Mouse (Mus musculus): ENCODE results near the gene Utf1.

Gene Utf1

DNA sequence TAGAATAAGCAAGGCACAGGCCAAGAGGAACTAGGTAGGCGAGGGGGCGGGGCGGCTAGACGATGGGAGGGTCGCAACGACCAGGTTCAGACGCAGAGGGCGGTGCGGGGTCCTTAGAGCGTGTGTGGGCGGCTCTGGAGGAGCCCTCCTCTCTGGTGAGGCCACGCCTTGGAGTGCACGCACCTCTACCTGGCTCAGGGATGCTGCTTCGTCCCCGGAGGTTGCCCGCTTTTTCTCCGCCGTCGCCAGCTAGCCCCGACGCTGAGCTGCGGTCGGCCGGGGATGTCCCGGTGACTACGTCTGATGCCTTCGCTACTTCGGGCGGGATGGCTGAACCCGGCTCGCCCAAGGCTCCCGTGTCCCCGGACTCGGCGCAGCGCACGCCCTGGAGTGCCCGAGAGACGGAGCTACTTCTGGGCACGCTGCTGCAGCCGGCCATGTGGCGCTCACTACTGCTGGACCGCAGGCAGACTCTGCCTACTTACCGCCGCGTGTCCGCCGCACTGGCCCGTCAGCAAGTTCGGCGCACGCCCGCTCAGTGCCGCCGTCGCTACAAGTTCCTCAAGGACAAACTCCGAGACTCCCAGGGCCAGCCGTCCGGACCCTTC is at the start of gene Utf1:
TSS of gene Utf1 (plus strand) at position 116 of the 608 bp plus-strand sequence.
- in situ Hi-C loops (cut with MboI, MseI) = no loop called here

DNA sequence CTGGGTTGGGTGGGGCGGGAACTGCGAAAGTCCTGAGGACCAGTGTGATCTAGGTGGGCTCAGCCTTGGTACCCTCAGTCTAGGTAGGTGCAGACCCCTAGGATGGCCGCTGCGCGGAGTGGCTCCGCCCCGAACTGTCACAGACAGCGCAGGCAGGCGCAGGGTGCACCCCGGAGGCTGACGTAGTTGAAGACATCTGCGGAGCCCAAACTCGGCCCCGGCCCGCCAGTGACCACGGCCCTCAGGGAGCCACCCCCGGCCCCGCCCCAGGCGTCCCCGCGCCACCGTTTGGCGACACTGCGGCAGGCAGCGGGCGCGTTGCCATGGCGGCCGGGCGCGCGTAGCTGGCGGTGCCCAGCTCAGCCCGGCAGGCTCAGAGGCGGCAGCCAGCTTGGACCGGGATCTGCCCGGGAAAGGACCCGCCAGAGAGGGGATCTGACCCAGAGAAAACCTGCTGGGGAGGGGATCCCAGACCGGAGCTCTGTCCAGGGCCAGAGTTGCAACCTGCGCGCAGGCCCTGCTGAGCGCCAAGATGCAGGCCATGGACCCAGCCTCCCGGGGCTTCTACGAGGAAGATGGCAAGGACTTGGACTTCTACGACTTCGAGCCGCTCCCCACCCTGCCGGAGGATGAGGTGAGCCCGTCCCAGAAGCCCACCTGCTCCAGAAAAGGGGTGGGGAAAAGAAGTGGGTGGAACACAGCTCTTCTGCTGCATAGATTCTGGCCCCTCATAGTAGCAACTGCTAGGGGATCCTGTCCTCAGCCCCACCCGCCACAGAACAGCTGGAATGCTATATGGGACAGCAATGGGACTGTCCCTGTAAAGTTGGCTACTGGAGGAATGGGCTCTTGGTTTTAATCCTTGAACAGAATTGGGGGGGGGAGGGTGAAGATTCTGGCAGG is 48.7 kb upstream of the Utf1 start, which contains the start of gene Kndc1:
TSS of gene Kndc1 (plus strand) at position 42 of the 903 bp plus-strand sequence.
- in situ Hi-C loops (cut with MboI, MseI) = no loop called here

DNA sequence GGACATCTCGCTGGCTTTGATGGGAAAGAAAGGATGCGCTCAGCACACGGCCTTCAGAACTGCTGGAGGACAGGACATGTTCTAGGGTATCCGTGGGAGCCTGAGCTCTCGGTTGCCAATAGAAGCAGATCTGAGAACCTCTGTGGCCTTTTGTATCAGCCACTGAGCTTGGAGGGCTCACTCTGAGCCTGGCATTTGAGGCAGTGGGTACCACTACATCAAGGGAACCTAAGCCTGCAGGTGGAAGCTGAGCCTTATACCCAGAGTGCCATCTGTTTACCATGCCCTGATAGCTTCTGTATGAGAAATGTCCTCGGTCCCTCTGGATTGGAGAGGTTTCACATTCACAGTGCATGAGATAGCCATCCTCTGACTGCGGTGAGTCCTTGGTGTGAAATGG is 47.3 kb upstream of the Utf1 start:
- in situ Hi-C loops (cut with MboI, MseI) = no loop called here

DNA sequence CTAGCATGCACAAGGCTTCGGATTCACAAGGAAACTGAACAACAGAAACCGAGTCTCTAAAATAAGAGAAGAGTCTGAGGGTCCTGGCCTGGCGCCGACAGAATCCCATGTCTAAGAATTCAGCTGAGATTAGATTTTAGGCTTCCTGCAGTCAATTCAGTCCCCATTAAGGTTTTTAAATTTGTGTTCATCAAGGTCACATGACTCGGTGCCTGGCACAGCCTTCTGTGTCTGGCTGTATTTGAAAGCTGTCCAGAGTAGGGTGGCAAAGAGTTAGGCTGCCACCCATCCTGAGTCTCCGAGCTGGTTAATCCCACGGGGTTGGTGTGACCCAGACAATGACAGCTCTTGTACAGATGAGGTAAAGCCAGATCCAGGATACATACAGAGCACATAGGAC is 46.8 kb upstream of the Utf1 start:
- in situ Hi-C loops (cut with MboI, MseI) = no loop called here

DNA sequence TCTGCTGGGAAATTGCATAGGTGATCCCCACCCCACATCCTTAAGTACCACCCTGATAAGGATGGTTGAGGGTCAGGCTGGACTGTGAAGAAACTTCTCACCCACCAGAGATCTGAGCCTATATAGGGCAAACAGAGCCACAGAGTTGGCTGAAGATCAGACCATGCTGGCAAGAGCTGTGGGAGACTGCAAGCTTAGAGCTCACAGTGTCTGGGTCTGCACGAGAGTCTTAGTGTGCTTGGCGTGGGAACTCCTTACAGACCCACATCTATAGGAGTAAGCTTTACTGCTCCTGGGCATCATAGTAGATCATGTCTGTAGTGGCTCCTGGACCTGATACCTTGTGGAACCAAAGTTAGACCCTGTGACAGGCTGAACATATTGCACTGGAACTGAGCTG is 45.0 kb upstream of the Utf1 start:
- in situ Hi-C loops (cut with MboI, MseI) = no loop called here

DNA sequence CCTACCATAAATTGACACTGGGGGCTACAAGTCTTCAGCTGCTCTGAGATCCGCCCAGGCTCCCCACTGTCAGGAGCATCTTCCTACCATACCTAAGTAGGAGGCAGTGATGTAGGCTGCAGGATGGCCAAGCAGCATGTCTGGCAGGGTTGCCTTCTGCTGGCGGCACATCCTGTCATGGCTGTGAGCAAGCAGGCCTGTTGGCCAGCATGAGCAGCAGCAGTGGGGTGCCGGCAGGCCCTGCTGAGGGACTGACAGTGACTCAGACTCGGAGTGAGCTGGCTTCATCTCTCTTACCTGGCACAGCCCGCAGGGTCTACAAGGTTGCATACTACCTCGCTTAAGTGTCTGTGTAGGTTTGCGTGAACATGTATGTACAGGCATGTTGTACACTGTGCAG is 44.1 kb upstream of the Utf1 start:
- in situ Hi-C loops (cut with MboI, MseI) = no loop called here

DNA sequence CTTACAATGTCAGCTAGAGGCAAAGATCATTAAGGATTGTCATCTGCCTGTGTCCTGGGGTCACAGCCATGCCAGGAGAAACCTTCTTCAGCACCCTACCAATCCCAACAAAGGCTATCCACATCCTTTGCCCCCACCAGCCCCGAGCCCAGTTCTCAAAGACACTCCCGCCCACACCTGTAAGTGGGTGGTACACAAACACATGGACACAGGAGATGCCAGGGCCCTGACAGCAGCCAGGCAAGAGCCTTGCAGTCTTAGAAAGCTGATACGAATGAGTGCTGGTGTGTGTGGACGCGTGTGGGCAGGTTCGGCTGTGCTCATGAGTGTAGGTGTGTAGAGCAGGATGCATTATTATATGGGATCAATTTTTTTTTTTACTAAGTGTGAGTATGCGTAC is 43.1 kb upstream of the Utf1 start:
- in situ Hi-C loops (cut with MboI, MseI) = no loop called here

DNA sequence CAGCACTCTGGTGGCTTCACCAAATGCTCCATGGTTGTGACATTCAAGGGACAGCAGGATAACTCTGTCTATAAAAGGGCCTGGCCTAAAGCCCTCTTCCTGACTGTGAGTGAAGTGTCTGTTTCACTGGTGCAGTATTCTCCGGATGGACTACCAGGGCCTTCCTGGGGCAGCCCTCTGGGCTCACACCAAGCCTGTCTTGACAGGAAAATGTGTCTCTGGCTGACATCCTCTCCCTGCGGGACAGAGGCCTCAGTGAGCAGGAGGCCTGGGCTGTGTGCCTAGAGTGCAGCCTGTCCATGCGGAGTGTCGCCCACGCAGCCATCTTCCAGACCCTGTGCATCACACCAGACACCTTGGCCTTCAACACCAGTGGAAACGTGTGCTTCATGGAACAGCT is 42.7 kb upstream of the Utf1 start:
- in situ Hi-C loops (cut with MboI, MseI) = no loop called here

DNA sequence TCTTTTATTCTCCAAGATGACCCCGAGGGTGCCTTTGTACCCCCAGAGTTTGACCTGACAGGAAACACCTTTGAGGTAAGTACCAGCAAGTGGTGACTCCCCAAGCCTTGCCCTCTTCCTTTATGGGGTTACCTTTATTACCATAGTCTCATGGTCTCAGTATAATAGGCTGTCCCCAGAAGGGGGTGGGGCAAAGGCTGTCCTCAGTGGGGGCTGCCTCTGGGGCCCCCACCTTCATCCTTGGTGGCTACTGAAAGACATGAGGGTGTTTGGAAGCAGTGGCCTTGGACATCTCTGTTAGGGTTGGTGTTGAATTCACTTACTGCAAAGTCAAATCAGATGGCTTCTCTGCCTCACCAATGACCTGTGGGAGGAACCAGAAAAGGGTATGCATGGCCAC is 41.6 kb upstream of the Utf1 start:
- in situ Hi-C loops (cut with MboI, MseI) = no loop called here

DNA sequence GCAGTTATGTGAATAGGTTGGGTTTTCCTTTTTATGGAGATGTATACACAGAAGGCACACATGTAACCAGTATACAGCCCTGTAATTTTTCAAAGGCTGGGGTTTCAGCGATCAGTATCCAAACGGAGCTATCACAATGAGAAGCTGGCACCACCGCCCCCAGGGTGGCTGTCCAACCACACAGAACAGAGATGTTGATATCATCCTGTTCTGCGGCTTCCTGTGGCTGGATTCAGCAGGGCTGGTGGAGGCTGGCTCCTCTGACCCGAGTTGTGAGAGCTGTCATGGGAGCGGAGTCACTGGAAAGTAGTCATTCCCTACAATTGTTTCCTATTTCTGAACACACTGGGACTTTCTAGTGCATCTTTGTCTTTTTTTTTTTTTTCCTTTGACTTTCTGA is 38.3 kb upstream of the Utf1 start:
- in situ Hi-C loops (cut with MboI, MseI) = no loop called here

DNA sequence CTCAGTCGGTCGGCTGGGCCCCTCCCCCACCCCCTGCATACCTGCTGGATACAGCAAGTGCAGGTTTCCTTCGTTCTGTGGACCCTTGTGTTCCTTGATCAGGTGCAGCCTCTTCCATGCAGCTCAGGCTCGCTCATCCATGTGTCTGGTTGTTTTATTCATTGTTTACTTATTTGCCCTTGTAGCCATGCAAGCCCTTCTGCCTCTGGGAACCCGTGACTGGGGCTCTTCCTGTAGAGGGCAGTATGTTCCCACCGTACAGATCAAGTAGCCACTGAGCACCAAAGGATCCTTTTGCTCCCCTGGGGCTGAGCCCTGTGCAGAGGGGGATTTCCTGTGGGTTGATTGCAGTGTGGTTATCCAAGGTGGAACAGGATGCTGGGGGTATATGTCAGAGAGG is 37.9 kb upstream of the Utf1 start:
- in situ Hi-C loops (cut with MboI, MseI) = no loop called here

DNA sequence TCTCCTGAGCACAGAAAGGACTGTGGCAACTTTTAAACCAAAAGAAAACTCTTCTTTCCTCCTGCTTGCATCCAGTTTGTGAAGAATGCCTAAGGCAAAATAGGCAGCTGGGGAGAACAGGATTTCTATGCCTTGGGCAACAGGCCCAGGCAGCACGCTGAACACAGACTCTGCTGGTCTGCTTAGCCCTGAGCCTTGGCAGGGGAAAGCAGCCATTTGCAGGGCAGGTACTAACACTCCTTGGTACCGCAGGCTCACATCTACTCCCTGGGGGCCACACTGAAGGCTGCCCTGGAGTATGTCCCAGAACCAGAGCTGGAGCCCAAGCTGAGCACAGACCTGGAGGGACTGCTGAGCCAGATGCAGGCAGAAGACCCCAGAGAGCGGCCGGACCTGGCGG is 35.4 kb upstream of the Utf1 start:
- in situ Hi-C loops (cut with MboI, MseI) = no loop called here

DNA sequence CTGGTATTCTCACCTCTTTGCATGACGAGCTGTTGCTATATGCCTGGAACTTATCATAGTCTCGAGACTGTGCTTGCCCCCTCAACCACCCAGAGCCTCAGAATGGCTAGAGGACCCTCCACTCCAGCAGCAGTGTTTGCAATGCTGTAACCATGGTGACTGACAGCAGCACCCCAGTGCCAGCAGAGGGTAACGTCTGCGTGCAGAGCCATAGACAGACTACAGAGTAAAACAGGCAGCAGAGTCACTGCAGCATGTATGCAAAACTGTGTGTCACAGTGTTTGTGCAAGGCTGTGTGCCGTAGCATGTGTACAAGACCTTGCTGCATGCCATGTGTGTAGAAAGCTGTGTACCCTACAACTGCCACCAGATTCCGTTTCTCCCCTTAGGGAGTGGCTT is 34.1 kb upstream of the Utf1 start:
- in situ Hi-C loops (cut with MboI, MseI) = no loop called here

DNA sequence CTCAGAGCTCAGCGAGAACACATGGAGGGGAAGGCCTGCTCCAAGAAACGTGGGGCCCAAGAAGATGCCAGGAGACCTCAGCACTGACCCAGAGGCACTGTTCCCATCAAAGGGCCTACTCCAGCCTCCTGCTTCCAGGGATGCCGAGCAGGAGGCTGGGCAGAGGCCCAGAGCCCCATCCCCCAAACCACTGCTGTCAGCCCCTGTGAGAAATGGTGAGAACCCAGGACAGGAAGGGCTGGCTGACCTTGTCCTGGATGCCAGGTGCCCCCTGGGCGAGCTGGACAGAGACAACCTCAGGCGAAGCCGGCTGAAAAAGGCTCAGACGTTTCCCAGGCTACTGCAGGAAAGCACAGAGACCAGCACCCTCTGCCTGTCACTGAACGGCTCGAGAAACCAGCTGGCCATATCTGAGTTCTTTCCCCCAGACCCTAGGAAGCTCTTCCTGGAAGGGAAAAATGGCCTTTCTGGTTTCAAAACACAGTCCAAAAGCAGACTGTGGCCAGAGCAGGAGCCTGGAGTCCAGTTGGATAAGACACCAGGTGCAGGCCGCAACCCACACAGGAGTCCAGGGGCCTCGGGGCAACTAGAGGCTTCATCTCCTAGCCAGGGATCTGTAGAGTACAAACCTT is 33.3 kb upstream of the Utf1 start:
- in situ Hi-C loops (cut with MboI, MseI) = no loop called here

DNA sequence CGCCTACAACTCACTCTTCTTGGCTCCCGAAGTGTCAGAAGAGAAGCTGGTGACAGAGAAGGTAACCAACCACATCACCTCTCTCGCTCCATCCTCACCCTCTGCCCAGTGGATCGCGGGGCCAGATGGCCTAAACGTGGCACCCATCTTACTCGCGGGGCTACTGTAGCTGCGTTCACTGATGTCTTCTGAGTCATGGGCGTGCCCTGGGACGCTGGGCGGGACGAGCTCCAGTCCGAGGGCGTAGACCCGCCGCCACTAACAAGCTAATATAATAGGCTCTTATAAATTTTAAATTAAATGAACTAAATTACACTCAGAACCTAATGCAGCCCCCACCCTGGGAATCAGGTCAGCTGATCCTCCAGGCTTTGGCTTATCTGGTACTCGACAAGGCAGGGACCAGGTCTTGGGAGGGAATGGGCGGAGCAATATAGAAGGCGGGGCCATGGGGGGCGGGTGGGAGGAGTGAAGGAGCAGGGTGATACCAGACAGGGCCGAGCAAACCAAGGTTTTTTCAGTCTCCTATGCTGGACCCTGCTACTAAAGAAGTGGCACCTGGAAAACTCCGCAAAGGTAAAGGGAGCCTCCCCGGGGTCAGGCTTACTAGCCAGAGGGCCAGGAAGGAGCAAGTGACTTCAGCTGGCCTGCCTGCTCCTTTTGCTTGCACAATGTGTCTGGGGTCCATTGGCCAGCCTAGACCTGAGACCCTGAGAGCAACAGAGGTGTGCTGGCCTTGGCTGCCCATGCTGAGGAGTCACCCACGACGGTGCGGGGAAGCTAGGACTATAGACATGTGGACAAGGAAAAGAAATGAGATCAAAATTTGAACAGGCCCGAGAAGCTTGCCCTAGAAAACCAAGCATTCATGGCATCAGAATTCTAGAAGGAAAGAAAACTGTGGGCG is 29.2 kb upstream of the Utf1 start:
- in situ Hi-C loops (cut with MboI, MseI) = loop anchor here (5.0 kb wide), 1 partner anchor 38 kb away; no protein-coding TSS in a partner anchor

DNA sequence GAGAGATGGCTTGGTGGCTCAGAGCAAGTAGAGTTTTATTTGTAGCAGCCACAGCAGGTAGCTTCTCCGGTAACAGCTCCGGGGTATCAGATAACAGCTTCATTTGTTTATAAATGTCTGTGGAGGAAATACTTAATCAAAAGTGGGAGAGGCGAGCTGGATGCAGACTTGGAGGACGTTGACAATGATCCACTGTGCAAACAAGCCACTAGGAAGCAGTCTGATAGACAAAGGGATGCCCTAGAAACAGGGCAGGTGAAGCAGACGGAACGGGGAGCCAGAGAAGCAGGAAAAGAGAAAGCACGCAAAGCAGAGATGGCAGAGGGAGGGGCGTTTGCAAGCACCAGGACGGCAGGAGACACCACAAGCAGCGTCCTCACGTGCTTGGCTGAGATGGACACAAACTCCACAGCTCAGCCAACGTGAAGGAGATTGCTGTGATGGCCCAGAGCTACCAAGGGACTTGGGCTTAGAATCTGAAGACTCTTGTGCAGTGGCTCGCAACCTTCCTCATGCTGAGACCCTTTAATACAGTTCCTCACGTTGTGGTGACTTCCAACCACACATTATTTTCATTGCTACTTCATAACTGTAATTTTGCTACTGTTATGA is 27.8 kb upstream of the Utf1 start:
- in situ Hi-C loops (cut with MboI, MseI) = loop anchor here (5.0 kb wide), 1 partner anchor 37 kb away; no protein-coding TSS in a partner anchor

DNA sequence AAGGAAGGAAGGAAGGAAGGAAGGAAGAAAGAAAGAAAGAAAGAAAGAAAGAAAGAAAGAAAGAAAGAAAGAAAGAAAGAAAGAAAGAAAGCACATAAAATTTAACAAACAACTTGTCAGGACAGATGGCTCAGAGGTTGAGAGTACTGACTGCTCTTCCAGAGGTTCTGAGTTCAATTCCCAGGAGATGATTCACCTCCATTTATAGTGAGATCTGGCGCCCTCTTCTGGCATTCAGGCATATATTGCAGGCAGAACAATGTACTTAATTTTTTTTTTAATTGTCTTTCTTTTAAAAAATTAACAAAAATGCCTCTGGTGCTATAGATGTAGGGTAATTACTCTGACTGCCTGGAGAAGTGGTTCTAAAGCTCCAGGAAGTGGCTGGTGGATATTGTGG is 27.2 kb upstream of the Utf1 start:
- in situ Hi-C loops (cut with MboI, MseI) = loop anchor here (5.0 kb wide), 1 partner anchor 36 kb away; no protein-coding TSS in a partner anchor

DNA sequence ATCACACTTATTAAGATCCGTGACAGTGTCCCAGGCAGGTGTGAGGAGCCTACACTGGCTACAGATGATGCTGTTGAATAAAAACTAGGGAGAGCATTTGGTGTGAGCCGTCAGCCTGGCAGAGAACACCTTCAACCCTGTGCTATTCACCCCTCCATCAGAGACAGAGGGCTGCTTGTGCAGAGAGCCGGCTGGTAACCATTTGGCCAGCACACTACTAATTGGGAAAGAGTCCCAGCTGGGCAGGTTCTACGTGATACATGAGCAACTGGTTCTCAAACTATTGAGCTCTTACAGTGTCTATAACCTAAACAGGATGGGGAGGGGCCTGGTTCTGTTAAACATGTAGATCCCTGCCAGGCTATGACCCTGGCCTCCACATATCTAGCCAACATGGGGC is 25.3 kb upstream of the Utf1 start:
- in situ Hi-C loops (cut with MboI, MseI) = loop anchor here (5.0 kb wide), 1 partner anchor 34 kb away; no protein-coding TSS in a partner anchor

DNA sequence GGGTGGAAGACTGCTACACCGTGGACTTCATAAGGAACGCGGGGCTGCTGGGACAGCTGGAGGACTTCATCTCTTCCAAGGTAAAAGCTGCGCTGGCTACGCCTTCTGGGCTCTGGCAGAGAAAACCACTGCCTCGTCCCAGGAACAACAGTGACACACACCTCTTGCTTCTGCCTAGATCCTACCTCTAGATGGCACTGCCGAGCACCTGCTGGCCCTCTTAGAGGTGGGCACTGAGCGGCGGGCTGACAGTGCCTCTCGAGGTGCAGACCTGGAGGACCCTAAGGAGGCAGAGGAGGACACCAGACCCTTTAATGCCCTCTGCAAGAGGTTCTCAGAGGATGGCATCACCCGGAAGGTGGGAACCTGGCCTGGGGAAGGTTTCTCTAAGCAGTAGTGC is 12.9 kb upstream of the Utf1 start:
- in situ Hi-C loops (cut with MboI, MseI) = no loop called here

DNA sequence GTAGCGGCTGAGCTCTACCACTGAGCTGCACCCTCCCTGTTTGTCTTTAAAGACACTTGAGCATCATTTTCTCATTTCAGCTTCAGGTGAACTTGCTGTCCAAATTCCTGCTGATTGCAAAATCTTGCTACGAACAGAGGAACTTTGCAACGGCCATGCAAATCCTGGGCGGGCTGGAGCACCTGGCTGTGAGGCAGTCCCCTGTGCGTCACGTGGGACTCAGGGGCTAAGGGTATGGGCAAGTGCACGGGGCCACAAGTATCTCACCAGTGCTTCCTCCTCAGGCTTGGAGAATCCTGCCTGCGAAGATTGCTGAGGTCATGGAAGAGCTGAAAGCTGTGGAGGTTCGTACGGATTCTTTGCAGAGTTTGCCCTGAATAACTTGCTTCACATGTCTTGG is 6.9 kb upstream of the Utf1 start:
- in situ Hi-C loops (cut with MboI, MseI) = no loop called here

DNA sequence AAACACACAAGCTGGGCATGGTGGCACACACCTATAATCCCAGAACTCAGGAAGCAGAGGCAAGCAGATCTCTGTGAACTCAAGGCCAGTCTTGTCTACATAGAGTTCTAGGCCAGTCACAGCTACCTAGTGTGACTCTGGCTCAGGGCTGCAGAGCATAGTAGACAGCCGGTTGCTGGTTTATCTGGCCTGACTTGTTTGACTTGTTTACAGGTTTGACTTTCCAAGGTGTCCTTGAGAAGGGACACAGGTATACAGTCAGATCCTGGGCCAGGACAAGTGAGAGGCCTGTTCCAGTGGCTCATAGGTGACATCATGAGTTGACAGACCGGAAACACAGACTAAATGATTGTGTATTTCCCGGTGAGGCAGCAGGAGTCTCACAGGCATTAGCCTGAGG is 6.5 kb upstream of the Utf1 start:
- in situ Hi-C loops (cut with MboI, MseI) = no loop called here
